Comparison of ENCODE assay signal across 8 mouse cellular contexts in the genomic region with DNA sequence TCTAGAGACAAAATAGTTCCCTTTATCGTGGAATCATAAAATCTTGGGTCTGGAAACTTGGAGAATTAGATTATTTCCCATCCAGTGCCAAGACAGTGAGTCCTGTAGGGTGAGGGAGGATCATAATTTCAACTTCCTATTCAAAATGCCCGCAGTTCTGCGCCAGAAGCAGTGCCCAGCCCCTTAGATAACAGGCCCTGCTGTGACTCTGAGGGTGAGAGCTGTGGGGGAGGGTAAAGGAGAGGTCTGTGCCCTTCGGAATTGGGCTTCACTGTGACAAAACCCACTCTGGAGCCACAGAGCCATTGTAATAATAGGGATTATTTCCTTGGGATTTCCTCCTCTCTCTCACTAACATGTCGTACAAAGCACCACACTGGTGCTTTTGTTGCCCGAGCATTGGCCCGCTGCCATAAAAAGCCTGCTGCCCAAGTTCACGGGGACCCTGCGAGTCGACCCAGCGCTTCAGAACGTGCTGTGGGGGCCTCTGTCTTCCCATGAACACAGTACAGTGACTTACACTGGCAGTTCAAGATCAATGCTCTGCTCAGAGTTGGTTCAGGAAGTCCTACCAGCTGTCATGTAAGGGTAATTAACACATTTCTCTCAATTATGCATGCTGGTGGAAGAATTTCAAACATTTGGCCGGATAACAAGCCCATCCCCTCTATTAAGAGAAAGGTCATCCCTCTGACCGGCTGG.
DNase-seq lines count a peak whose midpoint lies in the region; ATAC-seq and TF ChIP-seq lines count a peak whose summit lies in the region.

No protein-coding gene starts in this region.

- peak; percentile 78 for ATAC-seq in heart, embryonic 14.5 days (ENCODE audit: insufficient number of reproducible peaks, insufficient read depth, low FRiP score, low read depth)
- peak; percentile 66; the same call in 1 of the 2 replicates for ATAC-seq in kidney, postnatal 0 days (replicated peaks; ENCODE audit: low FRiP score, low read depth)
- ATAC-seq in lung, embryonic 14.5 days (ENCODE audit: insufficient read depth): peak; percentile 88

- peak overlapping the region; percentile 59 for H3K4me2 ChIP-seq in heart, embryonic 14.5 days (ENCODE audit: low read length)
- H3K4me2 ChIP-seq in kidney, postnatal 0 days (ENCODE audit: low read length): peak overlapping the region; percentile 28
- H3K4me2 ChIP-seq in lung, embryonic 14.5 days: peak overlapping the region; percentile 46

- peak; percentile 47 for DNase-seq in layer of hippocampus, adult 11-12 months (ENCODE audit: low spot score)
- DNase-seq in layer of hippocampus, adult 9-10 months (ENCODE audit: low spot score): no peak
- peak; percentile 65 for DNase-seq in embryo, embryonic 10 days (ENCODE audit: low spot score)
- peak; percentile 93 for DNase-seq in kidney, postnatal 0 days (ENCODE audit: low spot score)
- peak; percentile 87 for DNase-seq in lung, embryonic 14.5 days
- peak; percentile 96 for DNase-seq in retina, postnatal 1 day
- no peak for DNase-seq in T-cell, adult 2 months (ENCODE audit: low spot score)

- 8% methylated on average over 14 of the region's 14 CpGs for WGBS in heart, embryonic 14.5 days
- WGBS in kidney, postnatal 0 days: 16% methylated on average over 14 of the region's 14 CpGs
- WGBS in lung, embryonic 14.5 days: 5% methylated on average over 14 of the region's 14 CpGs

- H3K36me3 ChIP-seq in heart, embryonic 14.5 days (ENCODE audit: control insufficient read depth, insufficient read depth, low read length): peaks cover 5% of the 10 kb centered on the region; the same call in 1 of the 2 replicates
- no peaks in the 10 kb centered on the region for H3K36me3 ChIP-seq in kidney, postnatal 0 days (ENCODE audit: insufficient read depth, low read length)
- H3K36me3 ChIP-seq in lung, embryonic 14.5 days (ENCODE audit: insufficient read depth): 0 out of 2 replicates have a peak, but pooled peaks cover 4% of the 10 kb centered on the region

- no peaks in the 10 kb centered on the region for H3K9me3 ChIP-seq in heart, embryonic 14.5 days (ENCODE audit: control insufficient read depth, low read length)
- H3K9me3 ChIP-seq in kidney, postnatal 0 days (replicated peaks; ENCODE audit: low read length): no peaks in the 10 kb centered on the region; the same call in 1 of the 2 replicates
- no peaks in the 10 kb centered on the region for H3K9me3 ChIP-seq in lung, embryonic 14.5 days (ENCODE audit: low read depth, low read length)

- H3K27ac ChIP-seq in heart, embryonic 14.5 days (replicated peaks in 1 of 2; ENCODE audit: control insufficient read depth in 1 of 2, insufficient read depth in 1 of 2, low read depth in 2 of 2, low read length in 2 of 2): peak overlapping the region; percentile 92 to 94
- H3K27ac ChIP-seq in kidney, postnatal 0 days: peak overlapping the region; percentile 70
- H3K27ac ChIP-seq in lung, embryonic 14.5 days (ENCODE audit: low read depth): peak overlapping the region; percentile 84

- peaks cover 27 to 52% of the 10 kb centered on the region in 2 experiments for H3K4me1 ChIP-seq in heart, embryonic 14.5 days (ENCODE audit: control insufficient read depth in 2 of 2, insufficient read depth in 2 of 2, low read length in 2 of 2)
- peaks cover 23% of the 10 kb centered on the region for H3K4me1 ChIP-seq in kidney, postnatal 0 days (replicated peaks; ENCODE audit: insufficient read depth, low read length)
- H3K4me1 ChIP-seq in lung, embryonic 14.5 days (ENCODE audit: insufficient read depth): peaks cover 43% of the 10 kb centered on the region

- H3K9ac ChIP-seq in heart, embryonic 14.5 days (ENCODE audit: low read length): peak overlapping the region; percentile 68
- H3K9ac ChIP-seq in kidney, postnatal 0 days (ENCODE audit: low read depth, low read length): no peak overlapping the region
- H3K9ac ChIP-seq in lung, embryonic 14.5 days: no peak overlapping the region

- H3K4me3 ChIP-seq in heart, embryonic 14.5 days (ENCODE audit: control insufficient read depth in 1 of 2, insufficient read depth in 1 of 2, low read depth in 1 of 2, low read length in 2 of 2): peak overlapping the region in 1 of 2 experiments; percentile 10; a peak in 2 of 4 replicates
- H3K4me3 ChIP-seq in kidney, postnatal 0 days (replicated peaks; ENCODE audit: low read depth, low read length): no peak overlapping the region
- no peak overlapping the region for H3K4me3 ChIP-seq in lung, embryonic 14.5 days (ENCODE audit: low read depth, low read length)

- no peak; the same call in 1 of the 2 replicates for TF ChIP-seq CTCF in kidney, postnatal 0 days (IDR thresholded peaks at IDR 0.05; ENCODE audit: low read depth)
- TF ChIP-seq CTCF in lung, embryonic 14.5 days (IDR thresholded peaks at IDR 0.05; ENCODE audit: low read depth): peak; percentile 21; the same call in 1 of the 2 replicates

- no peaks in the 10 kb centered on the region for H3K27me3 ChIP-seq in heart, embryonic 14.5 days (ENCODE audit: control insufficient read depth, insufficient read depth, low read length)
- no peaks in the 10 kb centered on the region for H3K27me3 ChIP-seq in kidney, postnatal 0 days (ENCODE audit: insufficient read depth, low read length)
- no peaks in the 10 kb centered on the region for H3K27me3 ChIP-seq in lung, embryonic 14.5 days (ENCODE audit: insufficient read depth, low read length)

Comparison
In these comparisons a context has a peak if more than half of its experiments do, and no peak if none do; other contexts are left out.
1. DNase-seq: peak in layer of hippocampus, adult 11-12 months (single experiment), embryo, embryonic 10 days (single experiment), kidney, postnatal 0 days (single experiment), lung, embryonic 14.5 days (single experiment) and retina, postnatal 1 day (single experiment); none in layer of hippocampus, adult 9-10 months (single experiment) and T-cell, adult 2 months (single experiment).
2. Peak in every context shown above with its lines, with median percentiles within 50 percentile points of each other: ATAC-seq, H3K27ac ChIP-seq and H3K4me2 ChIP-seq.